Mouse (Mus musculus) liver, embryonic 11.5 days (tissue): ENCODE data around the gene 4930564D02Rik. TPM values are rescaled to one million over a fixed set of nuclear protein-coding genes. Genes with fewer than 3 reads are reported as not detected.

Experiments used
- ATAC-seq: fragments of 200-750 bp; cut with Nextera tagmentation; replicated peaks from 2 replicates; pipeline ENCODE4 v1.8.0; 2017; ENCODE audit warnings: moderate number of reproducible peaks, mild to moderate bottlenecking, moderate TSS enrichment, moderate library complexity; ENCODE audit not compliant: low FRiP score
- DNase-seq: peaks from one replicate; pipeline ENCODE4 v3.0.0-alpha.2; 2017; ENCODE audit warnings: low spot score
- H3K27ac ChIP-seq: fragments of 300-500 bp; sonication (generic); 2 replicates; pipeline ENCODE4 v1.5.1; 2014; ENCODE audit warnings: mild to moderate bottlenecking, low read depth, low read length, control low read depth
- H3K27me3 ChIP-seq: fragments of 300-500 bp; sonication (generic); replicated peaks from 2 replicates; pipeline ENCODE4 v1.6.1; 2014; ENCODE audit warnings: low read length, mixed read lengths; ENCODE audit not compliant: control insufficient read depth, insufficient read depth
- H3K36me3 ChIP-seq: fragments of 300-500 bp; sonication (generic); 2 replicates; pipeline ENCODE4 v1.6.1; 2014; ENCODE audit warnings: mild to moderate bottlenecking, low read length, moderate library complexity, mixed read lengths; ENCODE audit not compliant: control insufficient read depth, insufficient read depth
- H3K4me1 ChIP-seq: fragments of 300-500 bp; sonication (generic); replicated peaks from 2 replicates; pipeline ENCODE4 v1.6.1; 2014; ENCODE audit warnings: low read length, mixed read lengths; ENCODE audit not compliant: control insufficient read depth, insufficient read depth
- H3K4me2 ChIP-seq: fragments of 300-500 bp; sonication (generic); 2 replicates; pipeline ENCODE4 v1.6.1; 2014; ENCODE audit warnings: mild to moderate bottlenecking, control low read depth, moderate library complexity
- H3K4me3 ChIP-seq: fragments of 300-500 bp; sonication (generic); 2 replicates; pipeline ENCODE4 v1.5.1; 2014; ENCODE audit warnings: low read depth, low read length, control low read depth
- H3K9ac ChIP-seq: fragments of 300-500 bp; sonication (generic); 2 replicates; pipeline ENCODE4 v1.6.1; 2014; ENCODE audit warnings: low read depth, low read length, control low read depth
- H3K9me3 ChIP-seq: fragments of 300-500 bp; sonication (generic); 2 replicates; pipeline ENCODE4 v1.6.1; 2016; ENCODE audit warnings: low read length, inconsistent platforms, mixed read lengths; ENCODE audit not compliant: control insufficient read depth
- WGBS: fragments of 180-500 bp; shearing (Covaris S2); extraction: QIAGEN DNeasy Blood & Tissue Kit; methylation state at CpG from one replicate; pipeline ENCODE4 v1.1.7; 2014; 5-methylcytosine and 5-hydroxymethylcytosine counted together
- polyA plus RNA-seq: library from polyadenylated mRNA; unstranded; fragments of >200 nt; fragmentation: Nextera tagmentation; extraction: Ambion mirVana; gene quantifications from 2 replicates; pipeline ENCODE4 v1.2.1, GENCODE M21; 2014

4930564D02Rik gene
- polyA plus RNA-seq, 1 experiment from 2014 or later = not detected

GRCm38 (mm10) chr3:105090147-105090546, 23.5 kb downstream of the 4930564D02Rik start:
- Histone ChIP-seq H3K27me3 (no peaks in the 10 kb centered on the region), H3K4me3 (no peak overlapping the region), H3K4me2 (no peak overlapping the region), H3K27ac (no peak overlapping the region), H3K9ac (no peak overlapping the region), H3K9me3 (no peaks in the 10 kb centered on the region), H3K4me1 (no peaks in the 10 kb centered on the region), H3K36me3 (no peaks in the 10 kb centered on the region)
- 82% methylated on average over 7 of the region's 7 CpGs for WGBS
- DNase-seq (no peak), ATAC-seq (no peak)

- no peaks in the 10 kb centered on the region for H3K9me3 ChIP-seq
Observed at GRCm38 (mm10) chr3:105090981-105091380, 24.3 kb downstream of the 4930564D02Rik start.

GRCm38 (mm10) chr3:105092721-105093505, 26.3 kb downstream of the 4930564D02Rik start:
- no peak for ATAC-seq
- Histone ChIP-seq H3K4me2 (no peak overlapping the region), H3K36me3 (no peaks in the 10 kb centered on the region), H3K27me3 (no peaks in the 10 kb centered on the region), H3K4me1 (no peaks in the 10 kb centered on the region), H3K27ac (no peak overlapping the region), H3K9me3 (no peaks in the 10 kb centered on the region), H3K9ac (no peak overlapping the region), H3K4me3 (no peak overlapping the region)
- no peak for DNase-seq
- WGBS = 69% methylated on average over 11 of the region's 11 CpGs

More at GRCm38 (mm10) chr3:105090981-105091380, 24.3 kb downstream of the 4930564D02Rik start:
- DNase-seq (no peak), ATAC-seq (0 out of 2 replicates have a peak, but pooled peaks have one; percentile 36)
- H3K4me1 ChIP-seq = no peaks in the 10 kb centered on the region
- 40% methylated on average over 3 of the region's 3 CpGs for WGBS
- H3K4me3 ChIP-seq = no peak overlapping the region
- H3K27me3 ChIP-seq = no peaks in the 10 kb centered on the region
- H3K27ac ChIP-seq = no peak overlapping the region
- H3K4me2 ChIP-seq = no peak overlapping the region
- no peak overlapping the region for H3K9ac ChIP-seq
- no peaks in the 10 kb centered on the region for H3K36me3 ChIP-seq

GRCm38 (mm10) chr3:105094448-105094847, 27.8 kb downstream of the 4930564D02Rik start:
- Histone ChIP-seq H3K27ac (no peak overlapping the region), H3K4me3 (no peak overlapping the region), H3K36me3 (no peaks in the 10 kb centered on the region), H3K9me3 (no peaks in the 10 kb centered on the region), H3K4me1 (no peaks in the 10 kb centered on the region), H3K4me2 (no peak overlapping the region), H3K9ac (no peak overlapping the region), H3K27me3 (no peaks in the 10 kb centered on the region)
- WGBS = 50% methylated on average over 2 of the region's 2 CpGs
- DNase-seq = no peak
- no peak for ATAC-seq

GRCm38 (mm10) chr3:105095026-105095425, 28.4 kb downstream of the 4930564D02Rik start:
- no peaks in the 10 kb centered on the region for H3K4me1 ChIP-seq
- H3K4me3 ChIP-seq = no peak overlapping the region
- no peaks in the 10 kb centered on the region for H3K36me3 ChIP-seq
- no peak overlapping the region for H3K27ac ChIP-seq
- no peaks in the 10 kb centered on the region for H3K9me3 ChIP-seq
- ATAC-seq = no peak
- DNase-seq = no peak
- WGBS = 84% methylated on average over 5 of the region's 5 CpGs
- H3K27me3 ChIP-seq = no peaks in the 10 kb centered on the region
- no peak overlapping the region for H3K9ac ChIP-seq
- H3K4me2 ChIP-seq = no peak overlapping the region

GRCm38 (mm10) chr3:105097581-105097980, 30.9 kb downstream of the 4930564D02Rik start:
- Histone ChIP-seq H3K9ac (no peak overlapping the region), H3K27me3 (no peaks in the 10 kb centered on the region), H3K4me3 (no peak overlapping the region), H3K4me1 (no peaks in the 10 kb centered on the region), H3K27ac (no peak overlapping the region), H3K9me3 (no peaks in the 10 kb centered on the region), H3K4me2 (no peak overlapping the region), H3K36me3 (no peaks in the 10 kb centered on the region)
- no peak for ATAC-seq
- DNase-seq = no peak
- 71% methylated on average over 4 of the region's 4 CpGs for WGBS

GRCm38 (mm10) chr3:105099526-105100269, 33.1 kb downstream of the 4930564D02Rik start:
- no peak overlapping the region for H3K4me2 ChIP-seq
- no peaks in the 10 kb centered on the region for H3K4me1 ChIP-seq
- no peaks in the 10 kb centered on the region for H3K27me3 ChIP-seq
- H3K9ac ChIP-seq = no peak overlapping the region
- no peak overlapping the region for H3K4me3 ChIP-seq
- ATAC-seq (no peak), DNase-seq (no peak)
- no peak overlapping the region for H3K27ac ChIP-seq
- WGBS = 49% methylated on average over 15 of the region's 15 CpGs
- no peaks in the 10 kb centered on the region for H3K9me3 ChIP-seq
- no peaks in the 10 kb centered on the region for H3K36me3 ChIP-seq

- DNase-seq = no peak
- Histone ChIP-seq H3K27ac (no peak overlapping the region), H3K4me3 (no peak overlapping the region), H3K36me3 (no peaks in the 10 kb centered on the region), H3K9ac (no peak overlapping the region), H3K9me3 (no peaks in the 10 kb centered on the region), H3K4me2 (no peak overlapping the region), H3K4me1 (no peaks in the 10 kb centered on the region), H3K27me3 (no peaks in the 10 kb centered on the region)
- no peak for ATAC-seq
- 62% methylated on average over 4 of the region's 4 CpGs for WGBS
Observed at GRCm38 (mm10) chr3:105100270-105100589, 33.6 kb downstream of the 4930564D02Rik start.

- Histone ChIP-seq H3K4me2 (no peak overlapping the region), H3K27me3 (no peaks in the 10 kb centered on the region), H3K4me3 (no peak overlapping the region), H3K4me1 (no peaks in the 10 kb centered on the region), H3K9ac (no peak overlapping the region), H3K36me3 (no peaks in the 10 kb centered on the region), H3K9me3 (no peaks in the 10 kb centered on the region), H3K27ac (no peak overlapping the region)
- no peak for DNase-seq
- no peak for ATAC-seq
- 81% methylated on average over 4 of the region's 4 CpGs for WGBS
Observed at GRCm38 (mm10) chr3:105105827-105106226, 39.2 kb downstream of the 4930564D02Rik start.
